Mouse (Mus musculus) midbrain, postnatal 0 days (tissue): ENCODE results near the gene Jak2. TPM values are rescaled to one million over a fixed set of nuclear protein-coding genes. Genes with fewer than 3 reads are reported as not detected.
A peak's percentile ranks its signal among the peaks of the same experiment; 100 is the strongest.

Experiments used
- ATAC-seq: fragments of 200-750 bp; cut with Nextera tagmentation; 2 replicates; pipeline ENCODE4 v1.8.0; 2017; ENCODE audit warnings: moderate number of reproducible peaks, mild to moderate bottlenecking, moderate TSS enrichment, moderate library complexity; ENCODE audit not compliant: low FRiP score
- DNase-seq: peaks from one replicate; pipeline ENCODE4 v3.0.0-alpha.2; 2015; ENCODE audit warnings: low spot score
- H3K27ac ChIP-seq: fragments of 300-500 bp; sonication (generic); 2 replicates; pipeline ENCODE4 v1.5.1; 2014; ENCODE audit warnings: low read depth, mild to moderate bottlenecking, low read length, mixed read lengths
- H3K27me3 ChIP-seq: fragments of 300-500 bp; sonication (generic); 2 replicates; pipeline ENCODE4 v1.6.1; 2014; ENCODE audit warnings: low read length, control low read depth, mixed read lengths; ENCODE audit not compliant: insufficient read depth
- H3K36me3 ChIP-seq: fragments of 300-500 bp; sonication (generic); 2 replicates; pipeline ENCODE4 v1.6.1; 2014; ENCODE audit warnings: low read length, control low read depth, mixed read lengths; ENCODE audit not compliant: insufficient read depth
- H3K4me1 ChIP-seq: fragments of 300-500 bp; sonication (generic); 2 replicates; pipeline ENCODE4 v1.6.1; 2014; ENCODE audit warnings: mild to moderate bottlenecking, control low read depth, antibody characterized with exemption, low read length, mixed read lengths; ENCODE audit not compliant: insufficient read depth
- H3K4me2 ChIP-seq: fragments of 300-500 bp; sonication (generic); 2 replicates; pipeline ENCODE4 v1.6.1; 2014; ENCODE audit warnings: low read depth, mild to moderate bottlenecking, low read length, mixed read lengths; ENCODE audit not compliant: poor library complexity, severe bottlenecking
- H3K4me3 ChIP-seq: fragments of 300-500 bp; sonication (generic); 2 replicates; pipeline ENCODE4 v1.5.1; 2014; ENCODE audit warnings: low read depth, mild to moderate bottlenecking, low read length, moderate library complexity
- H3K9ac ChIP-seq: fragments of 300-500 bp; sonication (generic); replicated peaks from 2 replicates; pipeline ENCODE4 v1.6.1; 2014; ENCODE audit warnings: mild to moderate bottlenecking, low read length, moderate library complexity, mixed read lengths; ENCODE audit not compliant: poor library complexity, severe bottlenecking
- H3K9me3 ChIP-seq: fragments of 300-500 bp; sonication (generic); 2 replicates; pipeline ENCODE4 v1.6.1; 2016; ENCODE audit warnings: low read length, control low read depth
- CTCF ChIP-seq: IDR thresholded peaks from 2 replicates; pipeline ENCODE4 v1.5.1; 2016; ENCODE audit warnings: antibody characterized with exemption, mild to moderate bottlenecking
- WGBS: fragments of 180-500 bp; shearing (Covaris S2); extraction: QIAGEN DNeasy Blood & Tissue Kit; methylation state at CpG from one replicate; pipeline ENCODE4 v1.1.7; 2014; 5-methylcytosine and 5-hydroxymethylcytosine counted together
- polyA plus RNA-seq: library from polyadenylated mRNA; unstranded; fragments of >200 nt; fragmentation: Nextera tagmentation; extraction: Ambion mirVana; gene quantifications from 2 replicates; pipeline ENCODE4 v1.2.1, GENCODE M21; 2015
- total RNA-seq: library from RNA; depleted of rRNA; stranded (reverse); fragments of >200 nt; gene quantifications from 2 replicates; pipeline ENCODE4 v1.2.3, GENCODE M21; 2014

The Jak2 gene
- total and polyA plus RNA-seq, 2 experiments from 2014 or later: 12.0 to 35.3 TPM

DNA sequence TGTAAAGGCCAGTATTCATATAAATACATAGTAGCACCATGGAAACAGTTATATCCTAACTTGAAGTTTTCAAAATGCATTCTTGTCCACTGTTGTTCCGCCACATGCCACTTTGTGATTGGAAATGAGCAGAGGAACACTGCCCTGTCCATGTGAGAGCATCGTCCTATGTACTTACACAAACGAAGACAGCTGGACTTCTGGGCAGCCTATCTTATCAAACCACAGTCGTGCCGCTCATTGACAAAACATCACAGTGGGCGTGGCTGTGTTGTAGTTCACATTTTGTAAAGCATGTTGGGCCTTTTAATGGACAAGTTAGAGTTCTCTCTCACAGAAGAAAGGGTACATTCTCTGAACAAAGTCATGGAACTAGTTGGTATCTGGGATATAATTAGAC is 18.9 kb upstream of the Jak2 start:
- H3K4me1 ChIP-seq: peaks cover 3% of the 10 kb centered on the region; the same call in 1 of the 2 replicates
- DNase-seq (no peak), ATAC-seq (no peak)
- no peak overlapping the region for H3K4me3 ChIP-seq
- no peak overlapping the region for H3K27ac ChIP-seq
- no peak overlapping the region for H3K4me2 ChIP-seq
- no peaks in the 10 kb centered on the region for H3K9me3 ChIP-seq
- H3K9ac ChIP-seq: no peak overlapping the region
- no peaks in the 10 kb centered on the region for H3K36me3 ChIP-seq
- 90% methylated on average over 6 of the region's 6 CpGs for WGBS
- no peaks in the 10 kb centered on the region for H3K27me3 ChIP-seq
- TF ChIP-seq CTCF: no peak

- Histone ChIP-seq H3K36me3 (no peaks in the 10 kb centered on the region), H3K4me3 (no peak overlapping the region), H3K27ac (no peak overlapping the region), H3K4me2 (no peak overlapping the region), H3K9ac (no peak overlapping the region), H3K4me1 (peaks cover 3% of the 10 kb centered on the region; the same call in 1 of the 2 replicates), H3K27me3 (no peaks in the 10 kb centered on the region), H3K9me3 (no peaks in the 10 kb centered on the region)
- ATAC-seq (0 out of 2 replicates have a peak, but pooled peaks have one; percentile 60), DNase-seq (peak; percentile 31)
- 46% methylated on average over 9 of the region's 9 CpGs for WGBS
- no peak for TF ChIP-seq CTCF
These were observed 14.8 kb upstream of the Jak2 start for GRCm38 (mm10) chr19:29236658-29237385.

GRCm38 (mm10) chr19:29238171-29238570 is 13.5 kb upstream of the Jak2 start:
- Histone ChIP-seq H3K4me1 (peaks cover 3% of the 10 kb centered on the region; the same call in 1 of the 2 replicates), H3K27me3 (no peaks in the 10 kb centered on the region), H3K4me2 (no peak overlapping the region), H3K4me3 (no peak overlapping the region), H3K27ac (no peak overlapping the region), H3K9ac (no peak overlapping the region), H3K36me3 (no peaks in the 10 kb centered on the region), H3K9me3 (no peaks in the 10 kb centered on the region)
- TF ChIP-seq CTCF: no peak
- 71% methylated on average over 9 of the region's 9 CpGs for WGBS
- DNase-seq: no peak
- no peak for ATAC-seq

- no peaks in the 10 kb centered on the region for H3K36me3 ChIP-seq
- no peaks in the 10 kb centered on the region for H3K27me3 ChIP-seq
- DNase-seq (no peak), ATAC-seq (no peak)
- H3K4me2 ChIP-seq: no peak overlapping the region
- TF ChIP-seq CTCF: no peak
- H3K4me3 ChIP-seq: no peak overlapping the region
- no peak overlapping the region for H3K27ac ChIP-seq
- 89% methylated on average over 7 of the region's 7 CpGs for WGBS
- peaks cover 3% of the 10 kb centered on the region; the same call in 1 of the 2 replicates for H3K4me1 ChIP-seq
- H3K9me3 ChIP-seq: 0 out of 2 replicates have a peak, but pooled peaks cover 5% of the 10 kb centered on the region
- no peak overlapping the region for H3K9ac ChIP-seq
These were observed 12.0 kb upstream of the Jak2 start for GRCm38 (mm10) chr19:29239513-29240235.

DNA sequence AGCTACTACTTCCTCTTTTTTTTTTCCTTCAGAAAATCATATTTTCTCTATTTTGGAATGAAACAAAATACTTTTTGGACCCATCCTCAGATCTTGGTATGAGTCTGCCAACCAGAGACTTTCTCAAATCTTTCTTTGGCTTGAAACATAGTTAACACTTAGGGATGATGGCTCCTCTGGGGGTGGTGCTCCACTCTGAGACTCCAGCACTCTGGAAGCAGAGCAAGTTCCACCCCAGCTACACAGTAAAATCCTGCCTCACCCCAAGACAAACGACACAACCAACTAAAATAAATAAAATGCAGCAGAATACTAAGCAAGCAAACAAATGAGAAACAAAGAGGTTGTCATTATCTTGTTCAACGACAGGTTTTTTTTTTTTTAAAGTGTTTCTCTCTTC is 11.0 kb upstream of the Jak2 start:
- 68% methylated on average over 2 of the region's 2 CpGs for WGBS
- no peaks in the 10 kb centered on the region for H3K27me3 ChIP-seq
- no peak for ATAC-seq

DNA sequence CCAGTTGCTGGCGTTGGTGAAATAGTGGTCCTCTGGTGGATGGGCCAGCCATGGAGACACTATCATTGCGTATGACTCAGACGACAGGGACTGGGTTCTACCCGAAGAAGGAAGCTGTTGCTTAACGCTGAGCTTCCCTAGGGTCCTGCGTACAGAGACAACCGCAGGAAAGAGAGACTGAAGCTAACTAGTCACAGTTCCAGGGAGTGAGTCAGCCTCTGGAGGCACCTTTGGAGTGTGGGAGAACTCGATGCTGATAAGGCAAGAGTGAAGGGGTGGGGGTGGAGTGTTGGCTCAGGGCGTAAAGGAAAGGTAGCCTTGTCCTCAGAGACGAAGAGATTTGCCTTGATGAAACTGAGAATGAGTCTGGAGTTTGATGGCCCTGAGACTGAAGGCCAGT is 10.0 kb upstream of the Jak2 start:
- DNase-seq: no peak
- no peak overlapping the region for H3K9ac ChIP-seq
- H3K27me3 ChIP-seq: no peaks in the 10 kb centered on the region
- no peak for ATAC-seq
- no peak overlapping the region for H3K4me3 ChIP-seq
- peaks cover 3% of the 10 kb centered on the region; the same call in 1 of the 2 replicates for H3K4me1 ChIP-seq
- no peak overlapping the region for H3K27ac ChIP-seq
- H3K4me2 ChIP-seq: no peak overlapping the region
- H3K36me3 ChIP-seq: no peaks in the 10 kb centered on the region
- 0 out of 2 replicates have a peak, but pooled peaks cover 5% of the 10 kb centered on the region for H3K9me3 ChIP-seq
- no peak for TF ChIP-seq CTCF
- WGBS: 73% methylated on average over 10 of the region's 10 CpGs

More for the DNA sequence above, 11.0 kb upstream of the Jak2 start:
- no peak for TF ChIP-seq CTCF
- DNase-seq: no peak
- Histone ChIP-seq H3K9ac (no peak overlapping the region), H3K27ac (no peak overlapping the region), H3K36me3 (no peaks in the 10 kb centered on the region), H3K4me1 (peaks cover 3% of the 10 kb centered on the region; the same call in 1 of the 2 replicates), H3K4me2 (no peak overlapping the region), H3K9me3 (0 out of 2 replicates have a peak, but pooled peaks cover 5% of the 10 kb centered on the region), H3K4me3 (no peak overlapping the region)
